Mouse (Mus musculus): Measurements from ENCODE around the gene Zfp956.

Gene Zfp956

GRCm38 (mm10) chr6:47953191-47953726 lies at the start of gene Zfp956:
Gene Zfp956, plus strand, starts transcription at chr6:47953390.
- DNase-seq (ENCODE audit: low read depth, low spot score) = peak; percentile 77

- no peak for DNase-seq (ENCODE audit: low read depth, low spot score)
Observed at GRCm38 (mm10) chr6:47903587-47903986, 49.6 kb upstream of the Zfp956 start.

- DNase-seq (ENCODE audit: low read depth, low spot score) = no peak
Observed at GRCm38 (mm10) chr6:47904361-47904760, 48.8 kb upstream of the Zfp956 start.

- no peak for DNase-seq (ENCODE audit: low read depth, low spot score)
Observed at GRCm38 (mm10) chr6:47904917-47905695, 48.1 kb upstream of the Zfp956 start.

- DNase-seq (ENCODE audit: low read depth, low spot score) = no peak
Observed at GRCm38 (mm10) chr6:47906326-47906725, 46.9 kb upstream of the Zfp956 start.

GRCm38 (mm10) chr6:47909007-47909406 lies 44.2 kb upstream of the Zfp956 start:
- DNase-seq (ENCODE audit: low read depth, low spot score) = no peak

- no peak for DNase-seq (ENCODE audit: low read depth, low spot score)
Observed at GRCm38 (mm10) chr6:47911650-47912049, 41.5 kb upstream of the Zfp956 start.

GRCm38 (mm10) chr6:47912991-47913390 lies 40.2 kb upstream of the Zfp956 start:
- DNase-seq (ENCODE audit: low read depth, low spot score) = no peak

GRCm38 (mm10) chr6:47917051-47917450 lies 36.1 kb upstream of the Zfp956 start:
- no peak for DNase-seq (ENCODE audit: low read depth, low spot score)

- no peak for DNase-seq (ENCODE audit: low read depth, low spot score)
Observed at GRCm38 (mm10) chr6:47918768-47919274, 34.4 kb upstream of the Zfp956 start.

- no peak for DNase-seq (ENCODE audit: low read depth, low spot score)
Observed at GRCm38 (mm10) chr6:47919646-47920446, 33.3 kb upstream of the Zfp956 start.

- peak; percentile 68 for DNase-seq (ENCODE audit: low read depth, low spot score)
Observed at GRCm38 (mm10) chr6:47920447-47921340, 32.5 kb upstream of the Zfp956 start, which contains the start of gene Zfp212. Gene Zfp212, plus strand, starts transcription at chr6:47920476.

GRCm38 (mm10) chr6:47942461-47942860 lies 10.7 kb upstream of the Zfp956 start:
- no peak for DNase-seq (ENCODE audit: low read depth, low spot score)

GRCm38 (mm10) chr6:47943021-47943691 lies 10.0 kb upstream of the Zfp956 start:
- no peak for DNase-seq (ENCODE audit: low read depth, low spot score)

- no peak for DNase-seq (ENCODE audit: low read depth, low spot score)
Observed at GRCm38 (mm10) chr6:47943721-47944120, 9.5 kb upstream of the Zfp956 start.

- no peak for DNase-seq (ENCODE audit: low read depth, low spot score)
Observed at GRCm38 (mm10) chr6:47947388-47947787, 5.8 kb upstream of the Zfp956 start.

- no peak for DNase-seq (ENCODE audit: low read depth, low spot score)
Observed at GRCm38 (mm10) chr6:47954425-47954824, 1.2 kb downstream of the Zfp956 start.

- no peak for DNase-seq (ENCODE audit: low read depth, low spot score)
Observed at GRCm38 (mm10) chr6:47957816-47958215, 4.6 kb downstream of the Zfp956 start.

GRCm38 (mm10) chr6:47960685-47961421 lies 7.7 kb downstream of the Zfp956 start:
- no peak for DNase-seq (ENCODE audit: low read depth, low spot score)

GRCm38 (mm10) chr6:47963051-47963450 lies 9.9 kb downstream of the Zfp956 start:
- no peak for DNase-seq (ENCODE audit: low read depth, low spot score)

Data from retina, adult 2 months (tissue).